Mouse (Mus musculus) spleen, postnatal 36 days (tissue): ENCODE data around the gene Trim65.
A peak's percentile ranks its signal among the peaks of the same experiment; 100 is the strongest.

Experiments used
- DNase-seq, 2 experiments: peaks; one replicate each; pipeline ENCODE4 v3.0.0; 2022; ENCODE audit warnings: low spot score in 2 of 2, mixed read lengths in 1 of 2

The Trim65 gene

DNA sequence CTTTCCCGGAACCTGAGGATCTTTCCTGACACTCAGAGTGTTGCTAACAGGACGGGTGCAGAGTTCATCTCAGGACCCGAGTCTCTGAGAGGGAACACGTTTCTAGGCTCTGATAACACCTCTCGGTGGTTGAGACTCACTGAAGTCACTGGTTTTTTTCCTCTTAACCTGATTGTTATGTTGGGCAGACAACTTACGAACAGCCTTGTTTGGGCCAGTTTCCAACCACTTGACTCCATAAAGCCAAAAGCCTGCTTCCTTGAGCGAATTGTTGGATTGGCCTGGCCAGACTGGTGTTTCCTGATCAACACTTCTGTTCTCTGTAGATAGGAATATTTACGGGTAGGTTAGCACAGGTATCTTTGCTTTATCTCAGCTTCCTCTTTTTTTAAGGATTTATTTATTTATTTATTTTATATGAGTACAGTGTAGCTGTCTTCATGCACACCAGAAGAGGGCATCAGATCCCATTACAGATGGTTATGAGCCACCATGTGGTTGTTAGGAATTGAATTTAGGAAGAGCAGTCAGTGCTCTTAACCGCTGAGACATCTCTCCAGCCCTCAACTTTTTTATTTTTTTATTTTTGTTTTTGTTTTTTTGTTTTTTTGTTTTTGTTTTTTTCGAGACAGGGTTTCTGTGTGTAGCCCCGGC, 42.1 kb downstream of the Trim65 start:
- DNase-seq, result no peak

DNA sequence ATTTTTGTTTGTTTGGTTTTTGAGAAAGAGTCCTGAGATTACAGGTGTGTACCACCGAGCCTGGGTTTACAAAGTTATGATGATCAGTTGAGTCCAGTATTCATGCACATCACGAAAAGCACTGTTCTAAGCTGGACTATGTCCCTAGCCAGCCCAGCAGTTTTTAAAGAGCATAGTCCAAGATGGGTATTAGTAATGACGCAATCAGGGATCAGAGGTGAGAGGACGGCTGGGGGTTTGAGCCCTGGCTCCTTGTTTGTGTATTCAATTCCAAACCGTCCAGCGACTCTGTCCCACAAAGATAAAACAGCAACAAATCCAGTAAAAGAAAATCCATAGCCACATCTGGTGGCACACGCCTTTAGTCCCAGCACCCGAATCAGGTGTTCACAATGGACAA, 42.7 kb downstream of the Trim65 start:
- no peak for DNase-seq

DNA sequence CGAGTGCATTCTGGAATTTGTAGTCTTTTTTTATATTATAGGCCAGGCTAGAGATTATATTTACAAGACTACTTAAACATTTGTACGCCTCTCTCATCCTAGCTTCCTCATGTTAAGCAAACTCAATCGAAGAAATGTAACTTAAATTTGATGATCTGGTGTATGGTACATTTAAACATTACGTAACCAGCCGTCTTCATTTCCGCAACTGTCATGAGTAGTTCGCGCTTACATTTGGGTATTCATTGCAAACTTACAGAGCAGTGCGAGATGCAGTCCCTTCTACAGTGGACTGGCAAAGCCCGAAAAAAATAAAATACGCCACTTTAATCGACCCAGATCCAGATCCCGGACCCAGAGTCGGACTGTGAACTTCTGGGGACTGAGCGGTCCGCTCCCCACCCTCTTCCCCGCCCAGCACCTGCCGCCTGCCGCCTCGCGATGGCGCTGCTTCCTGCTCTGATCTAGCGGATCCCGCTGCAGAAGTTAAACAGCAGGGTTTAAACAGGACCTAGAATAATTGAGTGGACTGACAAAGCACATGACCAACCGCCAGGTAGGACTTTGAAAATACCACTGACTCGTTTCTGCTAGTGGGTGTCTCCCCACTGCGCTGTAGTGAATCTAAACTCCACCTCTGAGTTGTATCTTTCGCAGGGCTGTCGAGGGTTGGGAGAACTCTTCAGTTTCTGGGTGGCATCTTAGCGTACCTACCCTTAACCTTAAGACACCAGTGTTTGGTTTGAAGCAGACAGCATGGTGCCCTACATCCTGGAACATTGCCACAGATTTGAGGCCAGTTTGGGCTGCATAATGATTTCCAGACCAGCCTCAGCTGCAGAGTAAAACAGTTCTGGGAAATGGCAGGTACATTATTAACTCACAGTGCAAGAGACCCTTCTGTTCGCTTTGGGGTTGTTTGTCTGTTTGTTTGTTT, 43.5 kb downstream of the Trim65 start:
- peak; percentile 85 to 88 for DNase-seq

DNA sequence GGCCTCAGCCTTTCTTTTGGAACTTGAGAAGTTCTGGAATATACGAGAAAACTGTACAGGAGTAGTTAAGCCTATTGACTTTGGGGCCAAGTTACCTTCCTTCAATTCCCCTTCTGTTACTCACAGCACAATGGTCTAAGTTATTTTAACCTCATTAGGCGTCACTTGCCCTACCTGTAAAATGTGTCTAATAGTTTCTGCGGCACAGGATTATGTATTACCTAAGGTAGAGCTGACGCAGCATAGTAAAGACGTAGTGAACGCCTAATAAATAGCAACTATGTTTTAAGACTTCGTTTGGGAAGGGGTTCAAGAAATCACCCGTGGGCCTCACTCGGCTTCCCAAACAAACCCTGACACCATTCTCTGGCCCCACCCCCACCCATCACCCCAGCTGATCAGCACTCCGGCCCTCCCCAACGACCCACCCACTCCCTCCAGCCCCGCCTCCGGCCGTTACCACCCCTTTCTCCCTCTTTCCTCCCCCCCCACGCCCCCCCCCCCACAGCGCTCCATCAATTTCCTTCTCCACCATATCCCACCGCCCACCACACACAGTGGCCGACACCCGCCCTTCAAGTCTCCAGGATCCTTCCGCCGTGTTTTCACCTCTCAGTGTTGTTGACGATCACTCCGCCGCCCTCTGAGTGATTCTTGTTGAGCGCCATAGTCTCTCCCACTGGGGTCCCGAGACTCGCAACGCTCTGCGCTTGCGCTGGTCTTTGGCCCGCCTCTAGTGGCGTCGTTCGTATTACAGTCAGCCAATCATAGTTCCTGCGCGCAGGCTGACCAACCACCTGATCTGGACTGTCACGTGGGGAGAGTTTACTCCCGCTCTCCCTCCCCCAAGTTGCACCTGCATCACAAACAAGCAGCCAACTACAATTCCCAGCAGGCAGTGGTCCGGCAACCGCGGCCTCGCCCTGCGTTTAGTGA, 44.4 kb downstream of the Trim65 start, which contains the start of gene Wbp2:
TSS of gene Wbp2 (minus strand) at position 738 of the 936 bp plus-strand sequence.
- DNase-seq, result peak; percentile 99

DNA sequence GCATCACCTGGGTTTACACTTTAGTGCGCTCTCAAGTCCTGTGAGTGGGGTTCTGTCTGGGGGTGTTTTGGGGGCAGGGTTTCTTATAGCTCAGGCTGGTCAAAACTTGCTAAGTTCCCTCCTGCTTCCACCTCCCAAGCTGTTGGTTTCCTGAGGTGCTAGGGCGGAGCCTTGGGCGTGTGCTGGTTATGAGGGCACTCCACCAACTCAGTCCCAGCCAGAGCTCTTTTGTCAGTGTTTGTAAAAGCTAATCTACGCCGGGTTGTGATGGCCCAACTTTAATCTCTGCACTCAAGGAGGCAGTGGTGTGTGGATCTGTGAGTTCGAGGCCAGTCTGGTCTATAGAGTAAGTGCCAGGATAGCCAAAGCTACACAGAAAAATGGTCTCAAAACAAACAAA, 46.8 kb downstream of the Trim65 start:
- DNase-seq, result no peak

DNA sequence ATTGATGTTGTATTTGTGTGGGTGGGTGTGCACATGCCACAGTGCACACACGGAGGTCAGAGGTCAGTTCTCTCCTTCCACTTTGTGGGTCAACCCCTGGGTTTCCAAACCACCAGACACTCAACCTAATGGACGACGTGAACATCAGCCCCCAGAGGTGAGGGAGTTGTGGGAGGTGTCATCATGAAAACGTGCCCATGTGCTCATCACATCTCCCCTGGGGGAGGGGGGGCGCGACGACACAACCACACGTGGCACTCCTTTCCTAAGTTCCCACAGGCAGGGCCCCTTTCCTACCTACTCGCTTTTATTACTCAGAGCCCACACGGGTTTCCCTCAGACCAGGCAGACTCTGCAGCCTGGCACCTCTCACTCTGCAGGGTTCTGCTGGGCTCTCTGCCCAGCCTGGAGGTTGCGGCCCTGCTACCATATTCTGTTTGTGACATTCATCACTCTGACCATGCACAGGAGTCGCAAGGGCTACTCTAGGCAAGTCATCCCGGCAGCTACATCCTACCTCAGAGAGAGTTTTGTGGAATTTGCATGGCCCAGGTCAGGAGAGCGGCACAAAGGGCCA, 47.7 kb downstream of the Trim65 start:
- no peak for DNase-seq

DNA sequence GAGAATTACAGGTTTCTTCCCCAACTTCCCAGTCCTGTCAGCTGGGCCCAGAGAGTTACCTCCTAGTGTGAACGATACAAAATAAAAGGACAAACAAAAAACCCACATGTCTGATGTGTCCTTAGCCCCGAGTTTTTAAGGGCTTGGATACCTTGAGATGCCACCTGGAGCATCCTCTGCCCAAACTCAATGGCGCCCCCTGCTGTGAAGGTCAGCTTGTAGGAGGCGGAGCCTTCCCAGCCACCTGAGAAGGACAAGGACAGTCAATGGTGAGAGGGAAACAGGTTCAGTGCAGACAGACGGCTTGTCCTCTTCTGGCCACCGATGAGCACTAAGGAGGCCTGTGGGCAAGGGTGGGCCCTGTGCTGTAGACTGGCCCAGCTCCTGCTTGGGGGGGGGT, 49.8 kb downstream of the Trim65 start:
- DNase-seq, result peak; percentile 60 to 72

DNA sequence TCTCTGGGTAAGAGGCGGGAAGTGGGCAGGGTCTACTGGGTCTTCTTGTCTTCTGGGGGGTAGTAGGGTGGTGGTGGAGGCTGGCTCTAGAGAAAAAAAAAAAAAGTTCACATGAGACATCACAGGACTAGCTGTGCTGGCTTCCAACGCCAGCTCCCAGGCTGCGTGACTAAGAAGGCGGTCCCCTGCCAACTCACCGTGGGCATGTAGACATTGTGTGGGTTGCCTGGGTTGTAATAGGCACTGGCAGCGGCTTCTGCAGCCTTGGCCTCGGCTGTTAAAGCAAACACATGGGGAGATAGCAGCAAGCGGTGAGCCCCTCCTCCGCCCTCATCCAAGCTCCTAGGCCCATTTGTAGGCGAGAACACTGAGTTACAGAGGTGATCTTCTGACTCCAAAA, 51.4 kb downstream of the Trim65 start:
- no peak for DNase-seq

DNA sequence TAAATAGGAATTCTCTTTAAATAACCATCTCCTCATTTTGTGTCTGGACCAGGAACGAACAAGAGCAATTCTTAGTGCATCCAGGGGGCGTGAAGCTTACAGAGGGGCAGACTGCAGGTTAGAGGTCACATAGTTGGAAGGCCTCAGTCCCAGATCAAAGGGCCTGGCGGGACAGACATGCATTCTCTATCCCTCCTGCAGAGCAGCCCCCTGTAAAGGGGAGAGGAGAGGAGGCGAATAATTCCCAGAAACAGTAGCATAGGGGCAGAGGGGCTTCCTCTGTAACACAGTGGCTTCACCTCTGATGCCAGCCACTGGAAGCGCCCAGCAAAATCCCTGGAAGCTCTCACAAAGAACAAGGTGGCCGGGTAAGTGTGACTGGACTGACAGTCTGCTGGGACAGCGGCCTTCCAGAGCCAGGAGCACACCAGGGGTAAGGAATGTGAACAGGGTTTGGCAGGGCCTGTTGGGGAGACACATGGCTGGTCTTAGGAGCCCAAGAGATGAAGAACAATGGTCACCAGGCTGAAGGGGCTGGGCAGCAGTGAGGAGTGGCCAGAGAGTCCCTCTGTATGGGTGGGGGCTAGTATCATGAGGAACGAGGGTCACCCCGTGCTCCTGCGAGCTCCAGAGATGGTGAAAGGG, 52.1 kb downstream of the Trim65 start:
- DNase-seq, result no peak

DNA sequence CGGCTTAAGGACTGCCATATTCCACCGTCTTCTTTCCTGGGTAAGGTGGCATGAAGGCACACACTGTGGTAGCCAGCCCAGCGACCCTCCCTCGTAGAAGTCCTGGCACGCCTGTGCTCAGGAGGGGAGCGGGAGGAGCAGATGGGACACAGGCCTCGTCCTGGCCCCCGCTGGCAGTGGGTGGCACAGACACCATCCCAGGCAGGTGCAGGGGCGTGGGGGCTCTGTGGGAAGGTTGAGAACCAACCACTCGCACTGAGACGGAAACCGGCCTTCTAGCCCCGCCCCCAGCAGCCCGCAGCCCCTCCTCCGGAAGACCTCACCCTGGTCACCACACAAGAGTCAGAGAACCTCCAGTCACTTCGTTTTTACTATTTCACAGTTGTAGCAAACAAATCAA, 52.7 kb downstream of the Trim65 start:
- peak; percentile 88 to 90 for DNase-seq

DNA sequence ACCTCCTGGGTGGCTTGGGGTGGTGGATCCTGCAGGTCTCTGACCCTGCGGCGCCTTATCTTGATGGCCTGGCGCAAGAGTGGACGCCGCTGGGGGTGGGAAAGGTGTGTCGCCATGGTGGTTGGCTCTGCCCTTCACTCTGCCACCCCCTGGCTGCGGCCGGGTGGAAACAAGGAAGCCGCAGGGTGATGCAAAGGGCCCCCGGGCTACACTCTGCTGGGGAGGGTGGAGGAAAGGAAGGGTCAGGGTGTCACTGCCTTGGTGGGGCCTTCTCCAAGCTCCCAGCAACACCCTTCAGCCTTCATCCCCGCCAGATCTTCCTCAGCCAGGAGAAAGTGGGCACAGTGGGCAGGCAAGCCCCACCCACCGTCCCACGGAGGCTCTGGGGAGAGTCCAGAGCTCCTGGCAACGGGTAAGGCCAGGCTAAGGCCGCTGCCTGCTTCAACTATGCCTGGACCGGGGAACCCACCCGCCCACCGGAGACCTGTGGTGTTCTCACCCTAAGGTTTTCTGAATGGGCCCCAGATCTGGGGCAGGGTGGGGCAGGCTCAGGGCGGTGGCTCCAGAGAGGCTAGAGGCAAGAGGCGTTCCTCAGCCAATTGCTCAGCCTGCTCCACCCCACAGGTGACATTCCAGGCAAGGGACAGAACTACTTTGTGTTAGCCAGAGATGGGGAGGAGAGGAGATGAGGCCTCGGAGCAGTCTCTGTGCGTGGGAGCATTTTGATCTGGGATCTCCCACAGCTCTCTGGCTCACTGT, 53.3 kb downstream of the Trim65 start, which contains the start of gene Unc13d:
TSS of gene Unc13d (minus strand) at position 516 of the 759 bp plus-strand sequence.
- DNase-seq, result peak; percentile 84 to 85

DNA sequence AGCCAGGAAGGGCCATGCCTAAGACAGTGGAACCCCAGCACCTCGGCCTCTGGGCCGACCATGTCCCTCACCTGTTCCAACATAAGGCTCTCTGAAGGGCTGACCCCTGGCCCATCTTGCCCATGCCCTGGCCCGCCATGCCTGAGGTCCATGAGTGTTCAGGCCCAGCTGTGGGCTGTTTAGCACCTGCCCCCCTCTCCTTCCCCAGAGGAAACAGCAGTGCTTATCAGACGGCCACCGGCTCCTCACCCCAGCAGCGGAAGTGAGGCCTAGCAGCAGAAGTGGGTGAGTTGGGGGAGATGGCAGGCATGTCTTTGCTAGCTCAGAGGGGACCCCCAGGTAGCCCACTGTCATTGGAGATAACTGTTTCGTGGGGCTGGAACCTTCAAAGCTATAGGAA, 54.1 kb downstream of the Trim65 start:
- DNase-seq, result peak; percentile 68 to 72

DNA sequence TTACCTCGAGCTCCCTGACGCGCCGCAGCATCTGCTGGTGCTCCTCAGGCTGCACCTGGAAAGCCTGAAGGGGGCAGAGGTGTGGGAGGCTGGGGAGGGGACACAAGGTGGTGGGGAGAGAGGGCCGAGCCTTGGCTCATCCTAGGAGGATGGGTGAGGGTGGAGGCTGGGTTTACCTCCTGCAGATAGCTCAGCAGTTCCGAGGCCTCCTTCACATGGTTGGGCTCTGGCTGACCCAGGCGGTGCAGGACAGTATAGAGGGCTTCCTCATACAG, 54.7 kb downstream of the Trim65 start:
- no peak for DNase-seq

DNA sequence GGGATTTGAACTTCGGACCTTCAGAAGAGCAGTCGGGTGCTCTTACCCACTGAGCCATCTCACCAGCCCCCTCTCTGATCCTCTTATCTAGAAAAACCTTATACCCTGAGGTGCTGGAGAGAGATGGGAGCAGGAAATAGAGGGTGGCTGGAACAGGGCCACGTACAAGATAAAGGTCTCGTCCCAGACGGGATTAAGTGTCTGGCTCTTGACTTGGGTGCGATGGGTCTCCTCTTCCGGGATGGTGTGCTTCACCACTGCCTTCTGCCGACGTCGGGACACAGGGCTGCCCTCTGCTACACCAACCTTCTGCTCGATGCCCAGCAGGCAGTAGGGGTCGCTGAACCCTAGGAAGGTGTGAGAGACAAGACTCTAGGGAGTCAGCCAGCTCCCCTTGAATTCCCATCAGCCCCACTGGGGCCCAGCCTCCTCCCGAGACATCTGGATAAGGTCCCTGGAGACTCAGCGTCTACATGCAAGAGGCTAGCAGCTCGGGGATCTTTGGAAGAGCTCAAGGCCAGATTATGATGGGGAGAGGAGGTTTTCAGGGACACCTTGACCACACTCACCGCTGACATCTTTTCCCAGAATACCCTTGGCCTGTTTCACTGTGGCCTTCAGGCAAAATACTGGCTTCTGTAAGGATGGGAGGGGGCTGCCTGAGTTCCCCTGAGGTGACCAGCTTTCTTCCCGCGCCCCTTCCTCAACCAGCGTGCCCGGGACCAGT, 55.2 kb downstream of the Trim65 start:
- no peak for DNase-seq

DNA sequence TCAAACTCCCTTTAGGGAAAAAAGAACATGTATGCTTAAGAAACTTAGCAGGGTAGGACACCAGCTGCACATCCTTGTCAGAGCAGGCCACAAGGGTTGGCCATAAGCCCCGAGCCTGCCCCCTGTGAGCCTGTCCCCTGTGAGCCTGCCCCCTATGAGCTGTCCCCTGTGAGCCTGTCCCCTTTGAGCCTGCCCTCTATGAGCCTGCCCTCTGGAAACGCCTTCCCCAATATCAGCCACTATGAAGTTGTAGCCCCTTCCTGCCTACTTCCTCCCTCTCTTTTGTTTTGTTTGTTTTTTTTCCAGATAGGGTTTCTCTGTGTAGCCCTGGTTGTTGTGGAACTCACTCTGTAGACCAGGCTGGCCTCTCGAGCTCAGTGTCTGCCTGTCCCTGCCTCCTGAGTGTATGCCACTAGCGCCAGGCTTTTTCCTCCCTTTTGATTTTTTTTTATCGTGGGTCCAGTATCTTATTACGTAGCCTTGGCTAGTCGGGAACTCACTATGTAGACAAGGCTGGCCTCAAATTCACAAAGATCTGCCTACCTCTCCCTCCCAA, 56.4 kb downstream of the Trim65 start:
- DNase-seq, result no peak

DNA sequence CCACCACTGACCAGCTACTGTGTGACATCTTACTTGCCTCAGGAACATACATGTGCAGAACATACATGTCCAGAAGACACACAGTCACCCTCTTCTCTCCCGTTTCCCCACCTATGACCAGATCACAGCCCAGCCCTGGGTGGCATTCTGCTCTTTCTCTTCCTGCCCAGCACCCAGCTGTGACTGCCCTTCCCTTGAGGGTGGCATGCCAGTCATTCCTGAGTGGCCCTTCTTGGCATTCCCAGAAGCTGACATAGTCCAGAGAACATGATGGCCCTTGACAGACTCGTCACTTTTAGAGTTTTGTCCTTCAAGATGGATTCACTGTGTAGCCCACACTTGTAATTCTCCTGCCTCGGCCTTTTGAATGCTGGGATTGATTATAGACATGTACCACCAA, 58.3 kb downstream of the Trim65 start:
- DNase-seq, result no peak
